Mouse (Mus musculus) urinary bladder, postnatal 14 days (tissue): ENCODE data around the gene Card10.

ENCODE experiments used
- DNase-seq: peaks from one replicate; pipeline ENCODE4 v3.0.0; 2021; ENCODE audit warnings: low spot score

Gene Card10

DNA sequence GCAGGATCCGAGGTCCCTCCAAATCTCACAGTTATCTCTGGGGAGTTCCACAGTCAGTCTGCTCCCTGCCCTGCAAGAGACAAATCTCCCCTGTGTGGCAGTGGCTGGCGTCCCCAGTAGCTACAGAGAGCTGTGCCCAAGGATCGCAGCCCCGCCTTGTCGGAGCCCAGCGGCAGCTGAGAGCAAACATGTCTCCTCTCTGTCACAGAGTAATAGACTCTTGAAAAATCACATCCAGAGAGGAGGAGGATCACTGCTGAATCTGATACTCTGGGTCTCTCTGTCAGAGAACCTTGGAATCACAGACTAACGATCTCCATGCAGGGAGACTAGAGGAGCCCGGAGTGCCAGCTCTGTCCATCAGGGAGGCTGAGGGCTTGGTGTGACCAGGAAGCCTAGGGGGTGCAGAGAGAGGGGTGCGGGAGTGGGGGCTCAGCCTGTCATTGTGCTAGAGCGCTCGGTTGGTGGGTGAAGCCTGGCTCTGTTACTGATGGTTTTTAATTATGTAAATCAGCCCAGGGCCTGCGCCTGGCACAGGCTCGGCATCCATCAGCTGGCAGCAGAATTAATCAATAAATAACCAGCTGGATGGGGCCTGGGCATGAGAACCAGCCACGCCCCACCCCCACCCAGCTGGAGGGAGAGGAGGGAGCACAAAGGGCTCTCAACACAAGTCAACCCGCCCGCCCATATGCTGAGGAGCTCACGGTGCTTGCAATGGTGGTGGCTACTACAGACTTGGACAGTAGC, 67.2 kb downstream of the Card10 start:
- no peak for DNase-seq

DNA sequence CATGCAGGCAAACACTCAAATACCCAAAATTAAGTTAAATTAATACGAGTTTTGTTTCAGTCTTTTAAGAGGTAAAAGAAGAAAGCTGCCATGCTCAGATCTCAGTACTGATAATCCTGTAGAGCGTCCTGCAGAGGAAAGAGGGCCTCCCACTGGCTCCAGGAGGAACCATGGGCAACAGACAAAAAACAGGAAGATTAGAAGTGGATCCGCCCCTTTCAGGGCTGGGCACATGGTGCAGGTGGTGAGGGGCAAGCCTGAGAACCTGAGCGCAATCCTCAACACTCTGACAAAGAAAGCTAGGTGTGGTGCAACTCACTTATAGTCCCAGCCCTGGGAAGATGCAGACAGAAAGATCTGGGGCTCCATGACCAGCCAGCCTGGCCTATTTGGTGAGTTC, 71.0 kb downstream of the Card10 start:
- no peak for DNase-seq

DNA sequence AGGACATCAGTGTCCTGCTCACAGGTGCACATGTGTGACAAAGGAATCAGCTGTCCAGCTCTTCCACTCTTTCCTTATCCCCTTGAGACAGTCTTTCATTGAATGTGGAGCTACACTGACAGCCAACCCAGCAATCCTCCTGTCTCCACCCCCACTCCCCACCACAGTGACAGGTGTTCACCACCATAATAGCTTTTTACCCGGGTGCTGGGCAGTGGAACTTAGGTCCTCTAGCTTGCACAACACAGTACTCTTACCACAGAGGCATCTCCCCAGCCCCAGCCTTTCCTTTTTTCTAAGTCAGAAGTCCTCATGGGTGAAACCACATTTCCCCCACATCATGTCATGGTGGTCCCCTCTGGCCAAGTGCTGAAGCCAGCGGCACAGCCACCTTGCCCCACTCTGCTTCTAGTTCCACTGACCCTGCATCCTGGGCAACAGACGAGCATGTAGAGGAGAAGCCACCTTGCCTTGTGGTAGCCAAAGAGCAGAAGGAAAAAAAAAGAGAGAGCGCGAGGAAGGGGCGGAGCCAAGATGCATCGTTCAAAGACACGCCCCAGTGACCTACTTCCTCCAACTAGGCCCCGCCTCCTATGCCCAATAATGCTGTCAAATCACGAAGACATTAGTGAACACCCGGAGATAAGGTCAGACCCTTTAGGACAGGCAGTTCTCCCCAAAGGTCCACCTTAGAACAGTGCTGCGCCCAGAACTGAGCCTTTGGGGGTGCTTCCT, 72.4 kb downstream of the Card10 start:
- DNase-seq, result no peak

DNA sequence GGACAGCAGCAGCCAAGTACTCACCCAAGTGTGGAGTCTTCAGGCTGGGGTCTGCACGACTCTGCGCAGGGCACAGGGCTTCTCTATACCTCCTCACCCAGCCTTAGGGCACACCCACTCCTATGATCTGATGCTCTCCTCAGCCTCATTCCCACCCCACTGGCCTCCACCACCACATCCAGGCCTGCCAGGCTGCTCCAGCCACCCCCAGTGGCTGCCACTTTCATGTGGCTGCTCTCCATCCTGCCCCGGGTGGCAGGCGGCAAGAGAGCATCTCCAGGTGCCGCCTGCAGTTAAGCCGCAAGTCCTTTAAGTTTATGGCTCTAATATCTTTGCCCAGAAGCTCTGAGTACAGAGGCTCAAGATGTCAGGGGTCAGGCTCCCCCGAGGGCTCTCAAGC, 76.1 kb downstream of the Card10 start:
- DNase-seq, result no peak
